Mouse (Mus musculus) MEL (cell line): Measurements from ENCODE around the gene Nsl1. TPM values are rescaled to one million over a fixed set of nuclear protein-coding genes. Genes with fewer than 3 reads are reported as not detected.

Experiments used
- DNase-seq: peaks from one replicate; pipeline ENCODE4 v3.0.0; 2011; ENCODE audit warnings: low read depth, low spot score
- H3K27ac ChIP-seq: 2 replicates; pipeline ENCODE4 v1.5.1; 2012; ENCODE audit warnings: low read depth, mild to moderate bottlenecking, control low read depth, low read length, moderate library complexity; ENCODE audit not compliant: control insufficient read depth
- H3K27me3 ChIP-seq, 2 experiments: fragments of 150-350 bp in 1 of 2; sonication (generic) in 1 of 2; 2 replicates each; pipeline ENCODE4 v1.6.1; 2012; ENCODE audit warnings: low read length in 2 of 2, mild to moderate bottlenecking in 2 of 2, improper control_type of control experiment in 1 of 2, moderate library complexity in 1 of 2; ENCODE audit not compliant: insufficient read depth in 2 of 2, control insufficient read depth in 1 of 2
- H3K36me3 ChIP-seq, 2 experiments: 2 replicates each; pipeline ENCODE4 v1.6.1; 2012 to 2014; ENCODE audit warnings: low read length in 2 of 2, improper control_type of control experiment in 1 of 2, inconsistent platforms in 1 of 2, mild to moderate bottlenecking in 1 of 2; ENCODE audit not compliant: insufficient read depth in 2 of 2, control insufficient read depth in 1 of 2
- H3K4me1 ChIP-seq, 2 experiments: fragments of 150-350 bp in 1 of 2; sonication (generic) in 1 of 2; 2 replicates each; pipeline ENCODE4 v1.6.1; 2012; ENCODE audit warnings: low read length in 2 of 2, improper control_type of control experiment in 1 of 2, mild to moderate bottlenecking in 1 of 2; ENCODE audit not compliant: insufficient read depth in 2 of 2, control insufficient read depth in 1 of 2
- H3K4me3 ChIP-seq, 2 experiments: fragments of 150-350 bp in 1 of 2; sonication (generic) in 1 of 2; 2 replicates each; pipeline ENCODE4 v1.5.1; 2012; ENCODE audit warnings: low read depth in 2 of 2, low read length in 2 of 2, mild to moderate bottlenecking in 2 of 2, moderate library complexity in 2 of 2, control low read depth in 1 of 2, improper control_type of control experiment in 1 of 2; ENCODE audit not compliant: control insufficient read depth in 1 of 2, insufficient read depth in 1 of 2
- H3K79me2 ChIP-seq: 2 replicates; pipeline ENCODE4 v1.6.1; 2012; ENCODE audit warnings: mild to moderate bottlenecking, low read length, moderate library complexity; ENCODE audit not compliant: control insufficient read depth, poor library complexity, insufficient read depth
- H3K9ac ChIP-seq: 2 replicates; pipeline ENCODE4 v1.6.1; 2012; ENCODE audit warnings: low read depth, mild to moderate bottlenecking, control low read depth, low read length, moderate library complexity; ENCODE audit not compliant: control insufficient read depth, poor library complexity, severe bottlenecking
- H3K9me3 ChIP-seq: fragments of 150-350 bp; sonication (generic); replicated peaks from 2 replicates; pipeline ENCODE4 v1.6.1; 2012; ENCODE audit warnings: mild to moderate bottlenecking, low read length, improper control_type of control experiment, moderate library complexity; ENCODE audit not compliant: insufficient read depth
- BHLHE40 ChIP-seq: IDR thresholded peaks from 2 replicates; pipeline ENCODE4 v1.6.1; 2012; ENCODE audit warnings: low read depth, mild to moderate bottlenecking, inconsistent platforms, low read length, improper control_type of control experiment, borderline replicate concordance
- CTCF ChIP-seq, 3 experiments: IDR thresholded peaks in 2 of 3; conservative IDR thresholded peaks in 1 of 3; 2 replicates each; pipeline ENCODE4 v1.5.1; 2011 to 2012; ENCODE audit warnings: low read length in 3 of 3, low read depth in 2 of 3, mild to moderate bottlenecking in 2 of 3, improper control_type of control experiment in 1 of 3, inconsistent platforms in 1 of 3, mixed read lengths in 1 of 3, moderate library complexity in 1 of 3; ENCODE audit not compliant: control insufficient read depth in 1 of 3, insufficient read depth in 1 of 3, poor library complexity in 1 of 3, severe bottlenecking in 1 of 3
- ELF1 ChIP-seq: IDR thresholded peaks from 2 replicates; pipeline ENCODE4 v1.6.1; 2014; ENCODE audit warnings: low read depth, mild to moderate bottlenecking, inconsistent platforms, low read length, improper control_type of control experiment, moderate library complexity
- EP300 ChIP-seq, 2 experiments: IDR thresholded peaks; 2 replicates each; pipeline ENCODE4 v1.6.1; 2011; ENCODE audit warnings: improper control_type of control experiment in 2 of 2, low read length in 2 of 2, low read depth in 1 of 2, mild to moderate bottlenecking in 1 of 2
- ETS1 ChIP-seq: IDR thresholded peaks from 2 replicates; pipeline ENCODE4 v1.6.1; 2012; ENCODE audit warnings: low read depth, mild to moderate bottlenecking, inconsistent platforms, low read length, improper control_type of control experiment, moderate library complexity
- GABPA ChIP-seq: IDR thresholded peaks from 2 replicates; pipeline ENCODE4 v1.6.1; 2012; ENCODE audit warnings: low read depth, mild to moderate bottlenecking, inconsistent platforms, low read length, improper control_type of control experiment, moderate library complexity
- GATA1 ChIP-seq: IDR thresholded peaks from 2 replicates; pipeline ENCODE4 v1.6.1; 2011; ENCODE audit warnings: low read depth, low read length, improper control_type of control experiment
- HCFC1 ChIP-seq: IDR thresholded peaks from 2 replicates; pipeline ENCODE4 v1.6.1; 2012; ENCODE audit warnings: low read depth, mild to moderate bottlenecking, inconsistent platforms, low read length, improper control_type of control experiment, moderate library complexity
- JUND ChIP-seq: IDR thresholded peaks from 2 replicates; pipeline ENCODE4 v1.6.1; 2011; ENCODE audit warnings: low read depth, mild to moderate bottlenecking, improper control_type of control experiment, low read length
- KAT2A ChIP-seq: conservative IDR thresholded peaks from 2 replicates; pipeline ENCODE4 v1.6.1; 2012; ENCODE audit warnings: low read depth, low read length, improper control_type of control experiment, inconsistent platforms
- MAFK ChIP-seq: IDR thresholded peaks from 2 replicates; pipeline ENCODE4 v1.6.1; 2011; ENCODE audit warnings: low read depth, mild to moderate bottlenecking, low read length, improper control_type of control experiment, borderline replicate concordance
- MAX ChIP-seq: IDR thresholded peaks from 2 replicates; pipeline ENCODE4 v1.6.1; 2011; ENCODE audit warnings: low read length, improper control_type of control experiment
- MAZ ChIP-seq: IDR thresholded peaks from 2 replicates; pipeline ENCODE4 v1.6.1; 2012; ENCODE audit warnings: low read depth, mild to moderate bottlenecking, inconsistent platforms, low read length, improper control_type of control experiment
- MEF2A ChIP-seq: IDR thresholded peaks from 2 replicates; pipeline ENCODE4 v1.6.1; 2014; ENCODE audit warnings: low read depth, mild to moderate bottlenecking, inconsistent platforms, low read length, improper control_type of control experiment; ENCODE audit not compliant: poor library complexity, insufficient replicate concordance, severe bottlenecking; ENCODE audit errors: extremely low read depth
- MYB ChIP-seq: IDR thresholded peaks from 2 replicates; pipeline ENCODE4 v1.6.1; 2011; ENCODE audit warnings: mild to moderate bottlenecking, low read depth, low read length, improper control_type of control experiment
- MYC ChIP-seq: IDR thresholded peaks from 2 replicates; pipeline ENCODE4 v1.6.1; 2011; ENCODE audit warnings: low read depth, mild to moderate bottlenecking, low read length, improper control_type of control experiment, moderate library complexity
- NELFE ChIP-seq: IDR thresholded peaks from 2 replicates; pipeline ENCODE4 v1.6.1; 2011; ENCODE audit warnings: low read depth, low read length, improper control_type of control experiment
- NRF1 ChIP-seq: IDR thresholded peaks from 2 replicates; pipeline ENCODE4 v1.6.1; 2014; ENCODE audit warnings: low read depth, mild to moderate bottlenecking, inconsistent platforms, low read length, improper control_type of control experiment, moderate library complexity; ENCODE audit not compliant: poor library complexity, insufficient read depth, severe bottlenecking
- POLR2A ChIP-seq, 2 experiments: IDR thresholded peaks; 2 replicates each; pipeline ENCODE4 v1.6.1; 2011 to 2012; ENCODE audit warnings: low read length in 2 of 2, mild to moderate bottlenecking in 2 of 2, control low read depth in 1 of 2, improper control_type of control experiment in 1 of 2, low read depth in 1 of 2, moderate library complexity in 1 of 2; ENCODE audit not compliant: control insufficient read depth in 1 of 2, insufficient read depth in 1 of 2, poor library complexity in 1 of 2
- POLR2AphosphoS2 ChIP-seq: IDR thresholded peaks from 2 replicates; pipeline ENCODE4 v1.6.1; 2011; ENCODE audit warnings: low read length, improper control_type of control experiment
- POLR2AphosphoS5 ChIP-seq: IDR thresholded peaks from 2 replicates; pipeline ENCODE4 v1.6.1; 2012; ENCODE audit warnings: low read depth, borderline replicate concordance, mild to moderate bottlenecking, inconsistent platforms, low read length, moderate library complexity, mixed read lengths
- RAD21 ChIP-seq: IDR thresholded peaks from 2 replicates; pipeline ENCODE4 v1.6.1; 2011; ENCODE audit warnings: mild to moderate bottlenecking, low read depth, low read length, improper control_type of control experiment
- RCOR1 ChIP-seq: IDR thresholded peaks from 2 replicates; pipeline ENCODE4 v1.6.1; 2012; ENCODE audit warnings: low read depth, mild to moderate bottlenecking, inconsistent platforms, low read length, improper control_type of control experiment
- SIN3A ChIP-seq: IDR thresholded peaks from 2 replicates; pipeline ENCODE4 v1.6.1; 2012; ENCODE audit warnings: low read length, improper control_type of control experiment, inconsistent platforms
- SMC3 ChIP-seq: IDR thresholded peaks from 2 replicates; pipeline ENCODE4 v1.6.1; 2011; ENCODE audit warnings: low read depth, low read length, improper control_type of control experiment
- TAL1 ChIP-seq: IDR thresholded peaks from 2 replicates; pipeline ENCODE4 v1.6.1; 2012; ENCODE audit warnings: mild to moderate bottlenecking, inconsistent platforms, low read length, moderate library complexity, mixed read lengths
- TBP ChIP-seq: IDR thresholded peaks from 2 replicates; pipeline ENCODE4 v1.8.0; 2011; ENCODE audit warnings: low read depth, low read length, improper control_type of control experiment
- TCF12 ChIP-seq: IDR thresholded peaks from 2 replicates; pipeline ENCODE4 v1.6.1; 2014; ENCODE audit warnings: low read depth, mild to moderate bottlenecking, inconsistent platforms, low read length, improper control_type of control experiment, moderate library complexity
- UBTF ChIP-seq: IDR thresholded peaks from 2 replicates; pipeline ENCODE4 v1.6.1; 2012; ENCODE audit warnings: low read depth, mild to moderate bottlenecking, inconsistent platforms, low read length, improper control_type of control experiment, moderate library complexity, borderline replicate concordance; ENCODE audit not compliant: insufficient read depth
- USF2 ChIP-seq, 2 experiments: IDR thresholded peaks; 2 replicates each; pipeline ENCODE4 v1.6.1; 2011 to 2012; ENCODE audit warnings: improper control_type of control experiment in 2 of 2, low read length in 2 of 2, borderline replicate concordance in 1 of 2, inconsistent platforms in 1 of 2, low read depth in 1 of 2, mild to moderate bottlenecking in 1 of 2; ENCODE audit not compliant: insufficient read depth in 1 of 2
- ZC3H11A ChIP-seq: IDR thresholded peaks from 2 replicates; pipeline ENCODE4 v1.6.1; 2012; ENCODE audit warnings: low read depth, mild to moderate bottlenecking, inconsistent platforms, low read length, improper control_type of control experiment
- ZKSCAN1 ChIP-seq: IDR thresholded peaks from 2 replicates; pipeline ENCODE4 v1.6.1; 2012; ENCODE audit warnings: low read depth, mild to moderate bottlenecking, inconsistent platforms, low read length, improper control_type of control experiment, moderate library complexity
- ZMIZ1 ChIP-seq: IDR thresholded peaks from 2 replicates; pipeline ENCODE4 v1.6.1; 2012; ENCODE audit warnings: low read depth, mild to moderate bottlenecking, inconsistent platforms, low read length, improper control_type of control experiment, moderate library complexity
- ZNF384 ChIP-seq: IDR thresholded peaks from 2 replicates; pipeline ENCODE4 v1.6.1; 2012; ENCODE audit warnings: low read depth, mild to moderate bottlenecking, inconsistent platforms, low read length, improper control_type of control experiment
- polyA plus RNA-seq, 2 experiments: library from polyadenylated mRNA; stranded (reverse) in 1 of 2; unstranded in 1 of 2; fragments of >175 nt in 1 of 2; fragments of >200 nt in 1 of 2; gene quantifications; 2 replicates each; pipeline versions ENCODE4 v1.2.1 to v1.2.4; 2012; ENCODE audit warnings: low replicate concordance in 2 of 2, low read depth in 1 of 2; ENCODE audit not compliant: insufficient read length in 2 of 2, insufficient read depth in 1 of 2, missing spikeins in 1 of 2
- total RNA-seq: library from RNA; depleted of rRNA; stranded (reverse); fragments of 300-350 nt; gene quantifications from 2 replicates; pipeline ENCODE4 v1.2.3, GENCODE M21; 2012

Gene Nsl1
- total and polyA plus RNA-seq, 3 experiments: 24.2 to 41.9 TPM; not detected in 1

DNA sequence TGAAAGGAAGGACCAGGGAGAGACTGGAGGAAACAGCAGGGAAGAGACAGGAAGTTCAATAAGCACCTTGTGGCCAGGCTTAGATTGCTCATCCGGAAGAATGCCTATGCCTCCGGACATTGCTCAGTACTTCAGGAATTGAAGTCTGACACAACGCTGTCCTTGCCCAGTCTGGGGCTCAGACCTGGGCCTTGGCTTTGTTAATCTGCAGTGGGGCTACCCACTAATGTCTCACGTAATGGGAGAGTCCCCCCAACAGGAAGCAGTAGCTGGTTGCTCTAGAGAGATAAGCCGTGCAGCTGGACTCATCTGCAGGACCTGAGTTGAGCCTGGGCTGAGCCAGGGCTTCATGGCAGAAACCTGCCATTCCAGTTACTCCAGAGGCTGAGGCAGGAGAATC lies 70.1 kb downstream of the Nsl1 start:
- peak; percentile 68 for DNase-seq
- H3K4me3 ChIP-seq: peak overlapping the region; percentile 29 to 36
- peak overlapping the region; percentile 43 for H3K27ac ChIP-seq
- TF ChIP-seq MYC: no peak
- TF ChIP-seq GABPA: no peak
- no peak for TF ChIP-seq USF2 (IDR thresholded peaks at IDR 0.05; ENCODE audit: borderline replicate concordance in 1 of 2, insufficient read depth in 1 of 2, low read depth in 1 of 2, low read length in 2 of 2)
- TF ChIP-seq MAZ: peak; percentile 60; the same call in 1 of the 2 replicates
- no peak for TF ChIP-seq NRF1
- no peak for TF ChIP-seq ZC3H11A
- peak; percentile 87 for TF ChIP-seq TAL1
- TF ChIP-seq CTCF (IDR thresholded peaks at IDR 0.05 in 2 of 3, conservative IDR thresholded peaks at IDR 0.05 in 1 of 3; ENCODE audit: control insufficient read depth in 1 of 3, insufficient read depth in 1 of 3, low read depth in 2 of 3, low read length in 3 of 3, poor library complexity in 1 of 3, severe bottlenecking in 1 of 3): no peak
- 0 out of 2 replicates have a peak, but pooled peaks have one; percentile 25 for TF ChIP-seq HCFC1
- 0 out of 2 replicates have a peak, but pooled peaks have one; percentile 19 for TF ChIP-seq MAFK
- no peak for TF ChIP-seq ZKSCAN1
- no peak for TF ChIP-seq ZNF384
- TF ChIP-seq GATA1: peak; percentile 90
- TF ChIP-seq POLR2A (IDR thresholded peaks at IDR 0.05; ENCODE audit: control insufficient read depth in 1 of 2, insufficient read depth in 1 of 2, low read depth in 1 of 2, low read length in 2 of 2, poor library complexity in 1 of 2): no peak
- TF ChIP-seq NELFE: 0 out of 2 replicates have a peak, but pooled peaks have one; percentile 22
- TF ChIP-seq ZMIZ1: no peak
- TF ChIP-seq RAD21: no peak
- TF ChIP-seq UBTF: no peak
- no peak for TF ChIP-seq SIN3A
- peak; percentile 91 for TF ChIP-seq TCF12
- peak; percentile 82 to 87 for TF ChIP-seq EP300 (IDR thresholded peaks at IDR 0.05; ENCODE audit: low read depth in 1 of 2, low read length in 2 of 2)
- TF ChIP-seq KAT2A: no peak
- TF ChIP-seq ETS1: peak; percentile 84
- no peak for TF ChIP-seq MEF2A
- peak; percentile 45; the same call in 1 of the 2 replicates for TF ChIP-seq RCOR1
- no peak for TF ChIP-seq POLR2AphosphoS5
- no peak for TF ChIP-seq MAX
- TF ChIP-seq MYB: no peak
- TF ChIP-seq ELF1: peak; percentile 30; the same call in 1 of the 2 replicates
- TF ChIP-seq BHLHE40: no peak
- no peak for TF ChIP-seq SMC3
- TF ChIP-seq POLR2AphosphoS2: no peak
- no peak for TF ChIP-seq TBP
- no peak for TF ChIP-seq JUND
- no peaks in the 10 kb centered on the region for H3K9me3 ChIP-seq
- no peaks in the 10 kb centered on the region for H3K79me2 ChIP-seq
- no peaks in the 10 kb centered on the region for H3K27me3 ChIP-seq
- H3K4me1 ChIP-seq: peaks cover 12 to 28% of the 10 kb centered on the region in 2 experiments
- H3K36me3 ChIP-seq: peaks cover 0 to 17% of the 10 kb centered on the region in 2 experiments; a peak in 2 of 4 replicates
- peak overlapping the region; percentile 40 for H3K9ac ChIP-seq
